Comparison of ENCODE assay signal across 26 mouse cellular contexts in genomic region chr9:103391796-103392372, GRCm38 (mm10). TPM values are rescaled to one million over a fixed set of nuclear protein-coding genes. Genes with fewer than 3 reads are reported as not detected.
A peak's percentile ranks its signal among the peaks of the same experiment; 100 is the strongest.
DNase-seq lines count a peak whose midpoint lies in the region; ATAC-seq lines count a peak whose summit lies in the region.
"Had no signal": no experiment of that assay in that cellular context is flagged by ENCODE, and none has a peak within 500 bp of the region (broad histone marks: within the 10 kb centered on the region; RNA-seq: fewer than 3 reads in every experiment).

No protein-coding gene starts in this region.

- H3K27me3 ChIP-seq in megakaryocyte, embryonic 14.5 days (replicated peaks) = peaks cover 6% of the 10 kb centered on the region
- no peaks in the 10 kb centered on the region for H3K27me3 ChIP-seq in forebrain, embryonic 11.5 days (ENCODE audit: control insufficient read depth, insufficient read depth, low read length)
- H3K27me3 ChIP-seq: heart, embryonic 12.5 days; hindbrain, embryonic 15.5 days had no signal

- DNase-seq in adrenal gland, adult (ENCODE audit: inconsistent age in 2 of 2, low spot score in 1 of 2) = peak; percentile 69 to 74
- no peak for DNase-seq in adrenal gland, postnatal 4 days (ENCODE audit: low spot score in 2 of 2)
- peak; percentile 27 for DNase-seq in 416B (ENCODE audit: low read depth)
- peak; percentile 30 for DNase-seq in adrenal gland, postnatal 25 days
- DNase-seq in forebrain, embryonic 11.5 days (ENCODE audit: low spot score) = no peak
- DNase-seq in thymus, postnatal 10 days (ENCODE audit: low spot score in 2 of 2) = no peak
- DNase-seq: cerebellum, adult 11 months; cerebellum, adult 9-10 months; cerebellum, postnatal 36 days; gastrocnemius, postnatal 14 days; heart, adult 18-20 months; heart, postnatal 14 days; kidney, adult 11 months; kidney, postnatal 14 days; layer of hippocampus, adult 9-11 months; lung, postnatal 36 days; right cerebral cortex, postnatal 4 days; thymus, postnatal 14 days had no signal

- H3K4me2 ChIP-seq in forebrain, embryonic 11.5 days (ENCODE audit: low read depth, low read length, severe bottlenecking) = no peak overlapping the region
- H3K4me2 ChIP-seq: heart, embryonic 12.5 days; hindbrain, embryonic 15.5 days; limb, embryonic 12.5 days had no signal

- H3K9me3 ChIP-seq in megakaryocyte, embryonic 14.5 days = peaks cover 26% of the 10 kb centered on the region
- H3K9me3 ChIP-seq in forebrain, embryonic 11.5 days (ENCODE audit: control insufficient read depth, low read length) = no peaks in the 10 kb centered on the region
- H3K9me3 ChIP-seq: hindbrain, embryonic 10.5 days; hindbrain, embryonic 15.5 days had no signal

- no peak overlapping the region for H3K27ac ChIP-seq in forebrain, embryonic 11.5 days (ENCODE audit: low read depth, low read length)
- H3K27ac ChIP-seq: hindbrain, embryonic 10.5 days; hindbrain, embryonic 15.5 days; limb, embryonic 12.5 days had no signal

- peaks cover 4% of the 10 kb centered on the region; the same call in 1 of the 2 replicates for H3K4me1 ChIP-seq in megakaryocyte, embryonic 14.5 days
- H3K4me1 ChIP-seq in forebrain, embryonic 11.5 days (replicated peaks; ENCODE audit: control insufficient read depth, insufficient read depth, low read length) = no peaks in the 10 kb centered on the region
- H3K4me1 ChIP-seq: hindbrain, embryonic 15.5 days had no signal

- H3K9ac ChIP-seq in forebrain, embryonic 11.5 days (ENCODE audit: low read length) = no peak overlapping the region
- H3K9ac ChIP-seq: heart, embryonic 12.5 days; hindbrain, embryonic 15.5 days; limb, embryonic 12.5 days had no signal

- ATAC-seq in forebrain, embryonic 11.5 days (replicated peaks; ENCODE audit: low FRiP score) = no peak
- ATAC-seq: forebrain, embryonic 14.5 days; inflammation-experienced regulatory T-cells, adult 6 months; midbrain, embryonic 16.5 days had no signal

- H3K36me3 ChIP-seq in megakaryocyte, embryonic 14.5 days (replicated peaks; ENCODE audit: low read length) = no peaks in the 10 kb centered on the region
- H3K36me3 ChIP-seq in forebrain, embryonic 11.5 days (ENCODE audit: control insufficient read depth, insufficient read depth, low read length) = no peaks in the 10 kb centered on the region
- H3K36me3 ChIP-seq: heart, embryonic 12.5 days; hindbrain, embryonic 10.5 days; hindbrain, embryonic 15.5 days; limb, embryonic 12.5 days had no signal

- whole genome bisulfite sequencing in forebrain, embryonic 11.5 days = 82% methylated on average over 6 of the region's 6 CpGs

- H3K4me3 ChIP-seq in megakaryocyte, embryonic 14.5 days (replicated peaks) = peak overlapping the region; percentile 23
- H3K4me3 ChIP-seq in forebrain, embryonic 11.5 days (ENCODE audit: low read depth, low read length) = no peak overlapping the region
- H3K4me3 ChIP-seq: heart, embryonic 12.5 days; hindbrain, embryonic 10.5 days; hindbrain, embryonic 15.5 days; limb, embryonic 12.5 days had no signal

RNA-seq across cellular contexts. Expression of gene Cdv3, which starts 26.2 kb away (rescaled TPM):
- total RNA-seq in adrenal gland, postnatal 4 days (2021) = 100 to 1,000 TPM; 163 to 175 TPM
- total RNA-seq in adrenal gland, postnatal 25 days (2021) = 193 and 227 TPM in 2 replicates
- polyA plus RNA-seq in megakaryocyte, embryonic 14.5 days (2012; ENCODE audit: insufficient read depth, low replicate concordance) = 71.9 and 112 TPM in 2 replicates
- 150 and 153 TPM in 2 replicates for polyA plus RNA-seq in forebrain, embryonic 11.5 days (2014; fragmentation: Nextera tagmentation; extraction: Ambion mirVana)

Comparison
In these comparisons a context has a peak if more than half of its experiments do, and no peak if none do; other contexts are left out.
1. DNase-seq: peak in adrenal gland, adult (2 of 2), 416B (single experiment) and adrenal gland, postnatal 25 days (single experiment); none in adrenal gland, postnatal 4 days (0 of 2), forebrain, embryonic 11.5 days (single experiment) and thymus, postnatal 10 days (0 of 2).